In genomic region chr11:97698741-97699611, GRCm38 (mm10) we compare ENCODE assay signal across 1 mouse cellular context.
TF ChIP-seq lines count a peak whose summit lies in the region.

No protein-coding gene starts in this region.

TF ChIP-seq in CH12.LX, 34 proteins besides CTCF, POLR2A, EP300 and RAD21 (continued from another document):
- TF ChIP-seq USF2 (conservative IDR thresholded peaks at IDR 0.05; ENCODE audit: low read depth, low read length) (no peak), ZMIZ1 (IDR thresholded peaks at IDR 0.05; ENCODE audit: low read depth, low read length) (no peak), JUN (IDR thresholded peaks at IDR 0.05; ENCODE audit: insufficient read depth, low read depth, low read length) (no peak), ELF1 (IDR thresholded peaks at IDR 0.05; ENCODE audit: low read depth, low read length) (no peak), ZNF384 (IDR thresholded peaks at IDR 0.05; ENCODE audit: low read depth, low read length) (no peak; the same call in 1 of the 2 replicates), NRF1 (IDR thresholded peaks at IDR 0.05; ENCODE audit: low read depth, low read length) (no peak), MAX (IDR thresholded peaks at IDR 0.05; ENCODE audit: low read length) (no peak; the same call in 1 of the 2 replicates), MXI1 (IDR thresholded peaks at IDR 0.05; ENCODE audit: low read depth, low read length) (no peak; the same call in 1 of the 2 replicates), MEF2A (IDR thresholded peaks at IDR 0.05; ENCODE audit: borderline replicate concordance, low read depth, low read length) (no peak)
